Mouse (Mus musculus): Measurements from ENCODE around the gene P2rx7.

Gene P2rx7

GRCm38 (mm10) chr5:122646050-122646449, 2.3 kb downstream of the P2rx7 start:
- DNase-seq (ENCODE audit: low read depth, low spot score) = no peak

GRCm38 (mm10) chr5:122647256-122647924, 3.7 kb downstream of the P2rx7 start:
- DNase-seq (ENCODE audit: low read depth, low spot score) = no peak

- DNase-seq (ENCODE audit: low read depth, low spot score) = peak; percentile 57
Measured at GRCm38 (mm10) chr5:122647952-122648374, 4.3 kb downstream of the P2rx7 start.

GRCm38 (mm10) chr5:122649264-122649663, 5.6 kb downstream of the P2rx7 start:
- no peak for DNase-seq (ENCODE audit: low read depth, low spot score)

- DNase-seq (ENCODE audit: low read depth, low spot score) = no peak
Measured at GRCm38 (mm10) chr5:122650100-122650499, 6.4 kb downstream of the P2rx7 start.

GRCm38 (mm10) chr5:122652506-122652905, 8.8 kb downstream of the P2rx7 start:
- DNase-seq (ENCODE audit: low read depth, low spot score) = no peak

GRCm38 (mm10) chr5:122653112-122653445, 9.4 kb downstream of the P2rx7 start:
- no peak for DNase-seq (ENCODE audit: low read depth, low spot score)

GRCm38 (mm10) chr5:122653446-122654267, 9.9 kb downstream of the P2rx7 start:
- no peak for DNase-seq (ENCODE audit: low read depth, low spot score)

GRCm38 (mm10) chr5:122654268-122654573, 10.5 kb downstream of the P2rx7 start:
- no peak for DNase-seq (ENCODE audit: low read depth, low spot score)

GRCm38 (mm10) chr5:122656808-122657207, 13.1 kb downstream of the P2rx7 start:
- no peak for DNase-seq (ENCODE audit: low read depth, low spot score)

- no peak for DNase-seq (ENCODE audit: low read depth, low spot score)
Measured at GRCm38 (mm10) chr5:122662501-122662900, 18.8 kb downstream of the P2rx7 start.

GRCm38 (mm10) chr5:122665036-122665435, 21.3 kb downstream of the P2rx7 start:
- no peak for DNase-seq (ENCODE audit: low read depth, low spot score)

GRCm38 (mm10) chr5:122668981-122669897, 25.5 kb downstream of the P2rx7 start:
- no peak for DNase-seq (ENCODE audit: low read depth, low spot score)

GRCm38 (mm10) chr5:122671641-122672040, 27.9 kb downstream of the P2rx7 start:
- peak; percentile 21 for DNase-seq (ENCODE audit: low read depth, low spot score)

- DNase-seq (ENCODE audit: low read depth, low spot score) = no peak
Measured at GRCm38 (mm10) chr5:122672298-122672697, 28.6 kb downstream of the P2rx7 start.

- no peak for DNase-seq (ENCODE audit: low read depth, low spot score)
Measured at GRCm38 (mm10) chr5:122676002-122676401, 32.3 kb downstream of the P2rx7 start.

- DNase-seq (ENCODE audit: low read depth, low spot score) = no peak
Measured at GRCm38 (mm10) chr5:122677983-122678382, 34.3 kb downstream of the P2rx7 start.

GRCm38 (mm10) chr5:122679881-122680280, 36.2 kb downstream of the P2rx7 start:
- no peak for DNase-seq (ENCODE audit: low read depth, low spot score)

GRCm38 (mm10) chr5:122681276-122681675, 37.6 kb downstream of the P2rx7 start:
- DNase-seq (ENCODE audit: low read depth, low spot score) = peak; percentile 59

GRCm38 (mm10) chr5:122683926-122684325, 40.2 kb downstream of the P2rx7 start:
- no peak for DNase-seq (ENCODE audit: low read depth, low spot score)

GRCm38 (mm10) chr5:122687391-122687790, 43.7 kb downstream of the P2rx7 start:
- DNase-seq (ENCODE audit: low read depth, low spot score) = no peak

GRCm38 (mm10) chr5:122689153-122689552, 45.4 kb downstream of the P2rx7 start:
- no peak for DNase-seq (ENCODE audit: low read depth, low spot score)
